Mouse (Mus musculus) kidney, adult 2 months (tissue): ENCODE measurements around the gene Hbq1a.

ENCODE experiments used
- CTCF ChIP-seq: fragments of 200-500 bp; conservative IDR thresholded peaks from 2 replicates; pipeline ENCODE4 v1.5.1; 2011; ENCODE audit warnings: low read depth, mild to moderate bottlenecking, control low read depth, low read length, moderate library complexity, mixed read lengths; ENCODE audit not compliant: insufficient read depth, insufficient read length
- POLR2A ChIP-seq: fragments of 200-500 bp; IDR thresholded peaks from one replicate; pipeline ENCODE4 v1.6.1; 2011; ENCODE audit warnings: low read depth, low read length, control low read depth

DNA sequence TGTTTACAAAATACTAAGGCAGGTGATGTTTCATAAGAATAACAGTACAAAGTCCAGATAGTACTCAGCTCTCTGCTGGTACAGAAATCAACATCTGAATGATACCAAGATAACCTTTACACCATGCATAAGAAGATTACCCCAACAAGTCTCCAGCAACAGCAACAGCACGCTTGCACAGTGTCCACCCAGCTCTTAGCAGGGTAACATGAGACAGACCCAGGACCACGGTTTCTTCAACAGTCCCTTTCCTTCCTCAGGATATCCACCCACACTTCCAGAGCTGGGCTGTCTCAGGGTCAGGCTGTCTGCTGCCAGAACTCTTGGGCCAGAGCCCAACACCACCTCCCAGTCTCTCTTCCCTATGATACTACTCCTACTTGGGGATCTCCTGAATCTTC lies 39.3 kb downstream of the Hbq1a start:
- TF ChIP-seq CTCF (no peak), POLR2A (no peak)
